Mouse (Mus musculus) ZHBTc4 (cell line): ENCODE data around the gene Gorasp1.

Experiments used
- DNase-seq: peaks from one replicate; pipeline ENCODE4 v3.0.0-alpha.2; 2011; ENCODE audit warnings: low read depth, low spot score

Gorasp1 gene

DNA sequence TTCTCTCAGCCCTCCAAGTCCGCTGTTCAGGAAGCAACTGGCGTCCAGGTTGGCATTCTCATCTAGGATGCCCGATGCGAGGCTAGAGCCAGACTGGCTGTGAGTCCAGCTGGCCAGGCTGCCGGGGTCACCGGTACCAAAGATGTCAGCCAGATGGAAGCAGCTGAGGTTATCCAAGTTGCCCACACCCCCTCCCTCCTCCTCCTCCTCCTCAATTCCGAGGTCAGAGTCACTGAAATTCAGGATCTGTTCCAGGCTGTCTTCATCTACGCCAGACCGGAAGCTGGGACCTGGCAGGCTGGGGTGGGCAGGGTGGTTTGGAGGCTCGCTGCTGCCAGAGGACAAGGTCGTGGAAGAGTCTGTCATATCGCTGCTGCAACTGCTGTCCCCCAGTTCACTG is 35.2 kb upstream of the Gorasp1 start:
- no peak for DNase-seq

DNA sequence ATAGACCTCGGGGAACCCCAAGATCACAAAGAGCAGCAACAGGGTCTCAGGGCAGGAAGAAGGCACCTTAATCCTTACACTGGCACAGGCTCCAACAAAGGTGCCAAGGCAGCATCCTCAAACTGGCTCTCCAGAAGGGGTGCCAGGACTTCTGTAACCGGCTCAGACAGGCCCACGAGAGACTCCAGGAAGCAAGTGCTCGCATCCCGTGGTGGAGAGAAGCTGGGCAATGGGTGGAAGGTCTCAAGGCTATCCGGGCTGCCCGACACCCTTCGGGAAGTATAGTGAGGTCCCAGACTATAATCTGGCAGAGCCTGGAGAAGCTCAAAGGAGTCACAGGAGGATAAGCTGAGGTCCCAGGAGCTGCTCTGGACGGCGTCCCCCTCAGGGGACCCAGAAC is 34.8 kb upstream of the Gorasp1 start:
- DNase-seq = no peak

DNA sequence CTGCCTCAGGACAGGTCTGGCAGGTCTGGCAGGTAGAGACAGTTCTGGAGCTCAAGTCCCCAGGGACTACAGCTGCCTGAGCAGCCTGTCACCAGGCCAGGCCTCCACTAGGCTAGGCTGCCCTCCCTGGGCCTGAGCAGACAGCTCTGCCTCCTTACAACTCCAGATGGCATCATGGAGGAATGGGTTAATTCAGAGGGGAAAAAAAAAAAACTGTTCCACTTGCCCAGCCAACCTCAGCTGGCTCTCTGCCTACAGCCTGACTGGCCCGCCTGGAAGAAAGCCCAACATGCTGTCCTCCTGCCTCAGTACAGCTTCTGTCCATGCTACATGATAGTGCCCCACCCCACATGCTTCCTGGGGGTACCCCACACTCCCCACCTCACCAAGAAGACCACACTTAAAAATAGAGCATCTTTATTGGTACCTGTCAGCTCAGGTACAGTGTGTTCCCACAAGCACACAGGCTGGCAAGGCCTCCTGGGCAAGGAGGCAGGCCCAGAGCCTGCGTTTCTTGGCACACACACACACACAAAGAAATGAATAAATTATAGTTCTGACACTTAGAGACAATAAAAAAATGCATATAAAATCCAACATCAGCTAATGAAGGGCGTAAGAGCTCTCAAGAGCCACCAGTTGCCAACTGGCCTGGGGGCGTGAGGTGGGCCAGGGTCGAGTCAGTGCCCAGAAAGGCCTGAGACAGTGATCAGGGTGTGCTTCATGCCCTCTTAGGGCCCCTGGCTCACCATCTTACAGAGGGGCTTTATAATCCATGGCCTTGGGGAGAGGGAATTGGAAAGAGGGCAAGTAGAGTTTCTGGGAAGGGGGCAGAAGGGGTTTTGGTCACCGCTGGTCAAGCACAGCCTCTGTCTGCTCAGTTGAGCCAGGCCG is 33.6 kb upstream of the Gorasp1 start:
- DNase-seq = no peak

DNA sequence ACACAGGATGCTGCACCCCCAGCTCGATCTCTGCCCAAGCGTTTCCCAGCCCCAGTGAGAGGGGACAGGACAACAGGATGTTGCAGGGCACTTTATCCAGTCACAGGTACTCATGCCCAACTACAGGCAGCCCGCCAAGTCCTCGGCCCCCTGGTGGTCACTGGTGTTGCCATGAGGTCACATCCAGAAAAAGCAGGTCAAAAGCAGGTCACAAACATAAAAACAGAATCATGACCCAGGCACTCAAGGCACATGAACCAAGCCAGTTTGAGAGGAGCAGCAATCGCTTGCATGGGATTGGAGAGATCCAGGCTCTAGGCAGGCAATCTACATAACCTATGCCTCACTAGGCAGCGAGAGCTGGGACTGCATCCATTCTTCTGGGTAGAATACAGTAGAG is 32.9 kb upstream of the Gorasp1 start:
- DNase-seq = peak; percentile 73

DNA sequence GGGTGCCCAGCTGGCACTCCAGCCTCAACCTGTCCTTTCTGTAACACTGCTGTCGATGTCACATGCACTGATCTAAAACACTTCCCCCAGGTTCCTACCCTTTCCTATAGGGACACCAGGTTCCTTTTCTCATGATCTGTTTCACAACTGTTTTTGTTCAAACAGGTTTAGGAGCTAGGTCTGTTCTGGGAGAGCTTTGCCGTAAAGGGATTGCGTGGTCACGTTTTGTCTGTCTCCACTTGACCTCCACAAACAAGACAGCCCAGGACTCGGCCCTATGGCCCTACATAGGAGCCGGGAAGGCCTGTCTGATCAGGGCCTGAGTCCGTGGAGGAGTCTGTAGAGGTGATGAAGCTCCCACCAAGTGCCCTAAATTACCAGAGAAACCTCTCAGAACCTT is 32.4 kb upstream of the Gorasp1 start:
- DNase-seq = no peak

DNA sequence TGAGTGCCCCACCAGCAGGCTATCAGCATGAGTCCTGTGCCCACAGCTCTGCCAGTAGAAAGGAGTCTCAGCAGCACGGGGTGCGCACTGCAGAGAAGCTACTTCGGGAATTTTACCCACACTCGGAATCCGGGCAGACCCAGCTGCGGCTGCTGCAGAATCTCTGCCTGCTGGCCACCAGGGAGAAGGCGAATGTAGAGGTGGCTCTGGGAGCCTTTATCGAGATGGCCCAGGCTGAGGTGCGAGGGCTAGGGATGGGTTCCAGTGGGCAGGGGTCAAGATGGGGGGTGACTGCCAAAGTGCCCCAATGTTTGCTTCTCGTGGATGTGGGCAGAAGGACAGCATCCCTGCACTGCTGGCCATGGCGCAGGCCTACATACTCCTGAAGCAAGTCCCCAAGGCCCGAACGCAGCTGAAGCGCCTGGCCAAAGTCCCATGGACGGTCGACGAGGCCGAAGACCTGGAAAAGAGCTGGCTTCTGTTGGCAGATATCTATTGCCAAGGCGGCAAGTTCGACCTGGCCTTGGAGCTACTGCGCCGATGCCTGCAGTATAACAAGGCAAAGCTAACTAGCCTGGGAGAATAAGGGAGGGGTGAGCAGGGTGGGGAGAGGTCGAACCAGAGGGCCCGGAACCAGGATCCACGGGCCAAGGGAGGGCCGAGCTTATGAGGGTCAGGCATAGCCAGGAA is 29.0 kb upstream of the Gorasp1 start:
- no peak for DNase-seq

DNA sequence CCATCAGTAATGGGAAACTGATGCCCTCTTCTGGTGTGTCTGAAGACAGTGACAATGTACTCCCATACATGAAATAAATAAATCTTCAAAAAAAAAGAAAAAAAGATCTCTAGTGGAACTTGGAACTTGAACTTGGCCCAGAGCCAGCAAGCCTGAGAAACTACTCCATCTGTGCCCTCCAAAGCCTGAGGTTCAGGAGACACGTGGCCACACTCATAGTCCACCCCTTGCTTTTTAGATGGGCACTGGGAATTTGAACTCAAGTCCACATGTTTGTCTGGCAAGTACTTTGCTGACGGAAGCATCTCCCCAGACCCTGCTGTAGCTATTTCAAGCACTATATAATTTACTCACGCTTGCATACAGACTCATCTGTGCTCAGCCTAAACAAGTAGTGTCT is 27.8 kb upstream of the Gorasp1 start:
- no peak for DNase-seq

DNA sequence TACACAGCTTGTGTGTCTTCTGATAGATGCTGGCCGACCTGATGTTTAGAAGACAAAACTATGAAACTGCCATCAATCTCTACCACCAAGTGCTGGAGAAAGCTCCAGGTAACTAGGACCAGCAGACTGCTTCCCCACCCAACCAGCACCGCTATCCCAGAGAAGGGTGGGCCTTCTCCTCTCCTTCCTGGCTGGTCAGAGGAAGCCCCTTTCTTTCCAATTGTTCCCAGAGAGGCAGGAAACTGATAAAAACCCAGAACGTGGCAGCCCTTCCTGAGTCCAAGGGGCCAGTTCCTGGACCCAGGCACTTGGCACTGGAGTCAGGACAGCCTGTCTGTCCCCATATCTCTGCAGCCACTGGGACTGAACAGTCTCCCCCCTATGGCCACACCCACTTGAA is 26.8 kb upstream of the Gorasp1 start:
- DNase-seq = no peak

DNA sequence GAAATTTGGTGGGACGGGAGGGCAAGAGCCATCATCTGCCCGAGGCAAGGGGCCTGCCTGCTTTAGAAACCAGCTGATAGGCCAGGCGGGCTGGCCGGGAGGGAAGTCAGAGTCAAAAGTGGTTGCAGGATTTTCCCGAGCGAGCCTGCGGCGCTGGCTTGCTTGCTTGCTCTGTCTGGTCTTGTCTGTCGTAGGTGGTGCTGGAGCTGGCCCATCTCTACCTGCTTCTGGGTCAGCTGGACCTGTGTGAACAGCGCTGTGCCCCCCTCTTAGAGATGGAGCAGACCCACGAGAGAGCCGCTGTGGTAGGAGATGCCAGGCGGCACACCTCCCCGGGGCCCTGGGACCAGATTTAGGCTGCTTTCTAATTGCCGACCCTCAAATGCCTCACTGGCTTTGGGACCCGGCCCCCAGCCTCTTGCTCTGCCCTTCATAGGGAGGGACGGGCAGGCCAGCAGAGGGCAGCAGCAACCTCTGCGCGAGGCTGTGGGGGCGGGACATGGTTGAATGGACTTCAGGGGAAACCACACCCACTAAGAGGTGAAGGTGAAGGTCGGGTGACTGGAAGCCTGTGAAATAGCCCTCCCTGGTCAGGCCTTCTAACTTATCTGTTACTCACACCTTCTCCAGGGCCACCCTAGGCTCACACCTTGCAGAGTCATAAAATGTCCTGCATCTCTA is 25.8 kb upstream of the Gorasp1 start:
- peak; percentile 87 for DNase-seq

DNA sequence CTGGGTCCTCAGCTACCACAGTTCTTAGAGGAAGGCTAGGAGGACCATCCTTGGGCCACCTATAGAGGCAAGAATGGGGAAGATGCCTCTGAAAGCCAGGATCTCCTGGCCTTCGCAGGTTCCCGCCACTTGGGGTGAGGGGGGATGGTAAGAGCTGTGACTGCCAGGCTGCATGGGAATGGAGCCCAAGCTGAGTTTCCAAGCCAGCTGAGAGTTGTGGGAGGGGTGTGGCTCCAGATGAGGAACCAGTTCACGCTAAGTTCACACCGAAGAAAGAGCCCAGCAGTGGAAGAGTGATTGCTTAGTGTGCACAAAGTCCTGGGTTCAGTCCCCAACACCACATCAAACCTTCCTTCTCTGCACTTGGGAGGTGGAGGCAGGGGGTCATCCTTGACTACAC is 24.9 kb upstream of the Gorasp1 start:
- peak; percentile 47 for DNase-seq

DNA sequence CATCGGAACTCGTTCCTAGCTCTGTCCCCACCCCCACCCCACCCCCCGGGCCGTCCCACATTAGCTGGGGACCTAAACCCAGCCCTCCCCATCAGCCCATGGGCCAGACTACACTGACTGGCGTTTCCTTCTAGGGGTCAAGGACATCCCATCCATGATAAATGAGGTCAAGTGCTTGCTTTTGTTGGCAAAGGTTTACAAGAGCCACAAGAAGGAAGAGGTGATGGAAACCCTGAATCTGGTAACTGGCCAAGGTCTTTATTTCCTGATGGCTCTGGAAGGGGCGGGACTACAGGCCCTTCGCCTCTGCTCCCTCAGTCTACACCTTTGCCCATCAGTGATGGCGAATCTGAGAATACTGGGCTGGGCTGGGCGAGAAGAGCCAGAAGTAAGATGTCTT is 21.5 kb upstream of the Gorasp1 start:
- peak; percentile 80 for DNase-seq

DNA sequence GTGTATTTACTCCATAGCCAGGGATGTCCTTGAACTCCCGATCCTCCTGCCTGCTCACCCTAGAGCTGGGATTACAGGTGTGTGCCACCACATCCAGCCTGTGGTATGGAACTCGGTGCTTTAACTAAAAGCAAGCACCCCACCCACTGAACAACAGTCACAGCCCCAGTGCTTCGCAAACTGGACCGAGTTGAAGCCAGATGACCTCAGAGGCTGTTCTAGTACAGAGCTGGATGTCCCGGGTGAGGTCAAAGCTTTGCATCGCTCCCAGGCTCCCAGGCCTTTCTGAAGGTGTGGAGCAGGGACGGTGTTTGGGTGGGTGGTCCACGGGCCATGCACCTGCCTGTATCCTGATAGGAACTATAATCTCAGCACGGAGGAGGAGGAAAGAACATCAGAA is 14.0 kb upstream of the Gorasp1 start:
- no peak for DNase-seq

DNA sequence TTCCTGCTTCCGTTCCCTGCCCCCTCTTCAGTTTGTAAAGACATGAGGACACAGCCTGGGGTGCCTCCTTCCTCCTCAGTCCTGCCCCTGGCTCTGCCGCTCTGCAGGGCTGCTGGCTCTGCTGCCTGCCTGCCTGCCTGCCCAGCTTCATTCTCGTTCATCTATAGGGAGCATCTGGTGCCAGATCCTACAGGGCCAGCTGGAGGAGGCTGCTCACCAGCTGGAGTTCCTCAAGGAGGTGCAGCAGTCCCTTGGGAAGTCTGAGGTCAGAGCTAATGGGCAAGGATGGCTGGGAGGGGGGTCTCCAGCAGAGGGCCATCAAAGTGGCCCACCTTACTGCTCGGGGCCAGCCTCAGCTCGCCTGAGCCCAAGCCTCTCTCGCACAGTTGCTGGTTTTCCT is 13.1 kb upstream of the Gorasp1 start:
- DNase-seq = no peak

DNA sequence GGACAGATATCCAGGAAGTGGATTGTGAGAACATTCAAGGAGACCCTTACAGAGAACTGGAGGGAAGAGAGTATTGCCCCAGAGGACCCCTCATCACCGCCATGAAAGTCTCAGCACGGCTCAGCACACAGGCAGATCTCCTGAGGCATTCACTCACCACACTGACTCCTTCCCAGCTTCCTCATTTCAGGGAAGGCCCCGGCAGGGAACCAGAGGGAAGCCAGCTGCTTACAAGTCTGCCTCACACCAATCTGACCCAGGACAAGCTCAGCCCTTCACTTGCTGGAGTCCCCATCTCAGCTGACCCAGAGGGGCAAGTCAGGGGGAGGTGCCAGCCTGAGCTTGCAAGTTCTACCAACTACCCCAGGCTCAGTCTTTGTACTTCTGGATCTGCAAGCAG is 11.4 kb upstream of the Gorasp1 start:
- no peak for DNase-seq

DNA sequence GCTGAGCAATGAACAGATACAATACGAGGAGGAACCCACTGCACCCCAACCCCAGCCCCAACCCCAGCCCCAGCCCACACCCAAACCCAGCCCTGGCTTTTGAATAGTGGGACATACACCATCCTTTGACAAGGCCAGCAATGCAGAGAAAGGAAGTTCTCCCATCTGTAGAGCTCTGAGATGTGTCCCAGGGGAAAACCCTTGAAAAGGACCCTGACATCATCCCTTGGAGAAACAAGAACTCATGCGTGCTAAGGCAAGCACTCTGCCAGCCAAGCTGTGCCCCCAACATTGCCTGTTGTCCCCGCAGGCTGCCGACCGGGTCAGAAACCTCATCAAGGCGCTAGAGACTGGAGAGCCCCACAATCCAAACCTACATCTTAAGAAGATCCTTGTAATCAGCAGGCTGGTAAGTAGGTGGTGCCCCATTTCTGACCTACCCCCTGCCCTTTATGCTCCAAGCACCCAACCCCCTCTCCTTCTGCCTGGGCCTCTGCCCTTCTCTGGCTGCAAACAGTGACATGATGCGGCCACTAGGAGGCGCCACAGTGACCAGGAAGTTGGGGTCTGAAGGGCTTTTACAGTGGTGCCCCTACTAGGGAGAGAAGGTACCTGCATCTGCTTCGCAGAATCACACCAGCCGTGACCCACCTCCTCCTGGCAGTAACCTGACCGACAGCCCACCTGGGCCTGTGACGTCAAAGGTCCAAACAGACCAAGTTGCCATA is 8.0 kb upstream of the Gorasp1 start:
- peak; percentile 83 for DNase-seq

DNA sequence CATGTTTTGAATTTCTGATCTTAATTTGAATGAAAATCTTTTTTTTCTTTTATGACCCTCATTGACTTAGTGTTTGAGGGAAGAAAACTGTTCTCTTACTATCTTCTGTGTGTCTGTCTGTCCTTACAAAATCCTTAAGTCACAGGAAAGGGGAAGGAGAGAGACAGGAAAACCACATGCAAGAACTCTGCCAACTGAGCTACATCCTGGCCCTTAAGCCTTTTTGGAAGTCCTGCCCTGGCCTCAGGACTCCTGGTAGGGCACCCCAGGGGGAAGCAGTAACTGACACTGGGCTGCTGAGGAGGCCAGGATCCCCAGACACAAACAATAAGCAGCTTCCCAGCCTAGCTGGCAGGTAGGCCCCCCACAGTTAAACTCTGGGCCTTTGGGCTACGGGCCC is 6.0 kb upstream of the Gorasp1 start:
- no peak for DNase-seq

DNA sequence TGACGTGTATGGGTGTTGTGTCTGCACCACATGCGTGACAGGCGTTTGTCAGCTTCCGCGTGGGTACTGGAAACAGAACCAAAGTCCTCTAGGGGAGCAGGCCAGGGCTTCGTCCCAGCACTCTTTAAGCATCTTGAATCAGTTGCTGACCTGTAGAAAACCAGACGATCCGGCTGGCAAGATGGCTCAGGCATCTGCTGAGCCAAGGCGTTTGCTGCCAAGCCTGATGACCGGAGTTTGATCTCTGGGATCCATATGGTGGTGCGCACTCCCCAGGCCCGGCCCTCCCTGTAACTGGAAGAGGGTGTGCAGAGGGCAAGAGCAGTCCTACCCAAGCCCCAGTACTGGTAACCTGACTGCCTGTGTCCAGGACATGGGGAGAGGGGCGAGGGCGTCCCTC is 4.5 kb upstream of the Gorasp1 start:
- no peak for DNase-seq

DNA sequence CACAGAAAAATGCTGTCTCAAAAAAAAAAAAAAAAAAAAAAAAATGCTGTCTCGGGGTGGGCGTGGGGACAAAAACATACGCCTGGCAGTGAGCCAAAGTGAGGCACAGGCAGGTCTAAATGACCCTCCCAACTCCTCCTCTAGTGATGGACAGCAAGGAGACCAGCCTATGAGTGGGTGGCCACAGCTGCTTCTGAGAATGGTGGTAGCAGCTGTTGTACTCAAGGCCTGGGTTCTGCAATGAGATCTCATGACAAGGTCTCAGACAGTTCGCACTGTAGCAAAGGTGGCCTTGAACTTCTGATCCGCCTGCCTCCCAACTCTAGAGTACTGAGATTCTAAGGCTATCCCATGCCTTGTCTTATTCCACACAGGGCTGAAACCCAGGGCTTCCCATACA is 4.0 kb upstream of the Gorasp1 start:
- DNase-seq = no peak

DNA sequence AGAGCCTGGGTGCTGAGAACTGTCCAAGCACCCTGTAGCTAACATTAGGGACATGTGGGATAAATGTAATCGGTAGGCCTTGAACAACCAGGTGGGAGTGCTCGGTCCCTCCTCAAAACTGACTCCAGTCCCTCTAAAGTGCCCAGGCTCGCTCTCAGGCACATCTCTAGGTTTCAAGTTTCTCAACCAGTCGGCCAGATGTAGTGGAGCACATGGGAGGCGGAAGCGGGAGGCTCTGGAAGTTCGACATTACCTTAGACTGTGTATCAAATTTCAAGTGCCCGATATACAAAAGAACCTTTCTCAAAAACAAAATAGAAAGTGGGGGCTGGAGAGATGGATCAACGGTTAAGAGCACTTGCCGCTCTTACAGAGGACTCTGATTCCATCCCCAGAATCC is 2.3 kb upstream of the Gorasp1 start:
- DNase-seq = no peak

DNA sequence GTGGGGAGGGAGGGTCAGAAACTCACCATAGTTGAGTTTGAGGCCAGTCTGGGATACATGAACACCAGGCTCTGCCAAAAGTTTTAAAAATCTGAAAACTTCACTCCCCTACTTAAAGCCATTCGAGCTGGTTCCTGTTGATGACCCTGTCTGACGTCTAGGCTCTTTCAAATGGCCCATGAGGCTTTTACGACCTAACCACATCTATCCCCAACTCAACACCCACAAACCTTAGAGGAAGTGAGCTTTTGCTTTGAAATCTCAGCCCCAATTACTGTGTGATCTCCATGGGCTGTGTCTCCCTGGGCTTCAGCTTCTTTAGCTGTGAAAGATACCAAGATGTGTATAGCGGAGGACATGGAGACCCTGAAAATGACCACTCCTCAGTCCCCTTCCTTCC is 1.1 kb upstream of the Gorasp1 start:
- no peak for DNase-seq

DNA sequence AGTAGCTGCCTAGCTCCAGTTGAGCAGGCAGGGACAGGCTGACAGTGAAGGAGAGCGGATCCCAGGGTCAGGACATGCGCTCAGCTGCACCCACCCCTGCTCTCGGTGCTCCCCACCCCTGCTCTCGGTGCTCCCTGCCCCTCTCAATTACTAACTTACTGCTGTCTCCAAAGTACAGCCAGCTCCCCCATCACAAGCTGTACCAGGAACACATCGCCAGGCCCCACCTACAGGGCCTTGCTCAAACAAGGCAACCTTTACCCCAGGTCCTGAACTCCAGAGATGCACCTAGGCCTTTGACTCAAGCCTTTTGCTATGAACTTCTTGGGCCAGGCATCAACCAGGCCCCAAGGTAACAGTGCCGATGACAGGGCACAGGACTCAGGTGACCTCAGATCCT is 3.7 kb downstream of the Gorasp1 start:
- no peak for DNase-seq

DNA sequence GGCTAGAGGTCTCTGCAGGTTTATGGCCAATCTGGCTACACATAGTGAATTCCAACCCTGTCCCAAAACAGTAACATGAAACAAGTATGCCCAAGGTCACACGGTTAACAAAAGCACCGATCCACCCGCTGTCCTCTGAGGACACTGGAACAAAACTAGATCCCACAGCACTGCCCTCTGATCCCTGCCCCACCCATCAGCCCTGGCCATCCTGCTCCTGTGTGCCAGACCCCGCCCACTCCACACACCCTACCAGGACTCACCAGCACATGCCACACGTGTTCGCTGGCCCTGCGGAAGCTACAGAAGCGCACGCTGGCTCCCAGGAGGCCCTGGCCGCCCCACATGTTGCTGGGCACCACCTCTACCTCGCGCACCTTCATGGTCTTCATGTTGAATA is 5.0 kb downstream of the Gorasp1 start:
- DNase-seq = peak; percentile 59
